Mouse (Mus musculus): ENCODE results near the gene Klhdc10.

DNA sequence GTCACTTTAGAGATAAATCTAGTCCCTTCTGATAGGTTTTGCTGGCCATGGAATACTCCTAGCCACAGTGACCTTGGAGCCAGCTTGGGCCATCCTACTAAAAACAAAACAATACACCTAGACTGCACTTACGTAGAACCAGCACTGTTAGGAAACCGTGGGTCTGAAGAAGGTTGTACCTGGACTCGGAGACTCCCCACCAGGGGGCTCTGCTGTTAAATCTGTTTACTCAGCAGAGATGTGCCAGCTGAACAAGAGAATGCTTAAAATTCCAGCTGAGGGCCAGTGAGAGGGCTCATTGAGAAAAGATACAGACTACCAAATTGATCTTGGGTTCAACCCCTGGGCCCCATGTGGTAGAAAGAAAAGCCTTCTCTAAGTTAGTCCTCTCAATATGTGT, 20.6 kb upstream of the Klhdc10 start:
- TF ChIP-seq POLR2A (IDR thresholded peaks at IDR 0.05; ENCODE audit: borderline replicate concordance, insufficient read depth, low read length) = no peak
- no peak for TF ChIP-seq CTCF (IDR thresholded peaks at IDR 0.05; ENCODE audit: borderline replicate concordance, insufficient read depth, low read depth, low read length)

Data from cerebellum, adult 2 months (tissue).